ENCODE assay signal across 8 mouse cellular contexts in genomic region chr2:153032083-153032842, GRCm38 (mm10). TPM values are rescaled to one million over a fixed set of nuclear protein-coding genes. Genes with fewer than 3 reads are reported as not detected.
DNase-seq lines count a peak whose midpoint lies in the region; ATAC-seq and TF ChIP-seq lines count a peak whose summit lies in the region.

No protein-coding gene starts in this region.

- H3K27me3 ChIP-seq in forebrain, embryonic 14.5 days (replicated peaks; ENCODE audit: control insufficient read depth, insufficient read depth, low read length), result peaks cover 11% of the 10 kb centered on the region; the same call in 1 of the 2 replicates
- H3K27me3 ChIP-seq in hindbrain, embryonic 11.5 days (ENCODE audit: control insufficient read depth, insufficient read depth, low read length), result peaks cover 21% of the 10 kb centered on the region
- H3K27me3 ChIP-seq in limb, embryonic 10.5 days (ENCODE audit: low read depth, poor library complexity, severe bottlenecking), result peaks cover 68% of the 10 kb centered on the region
- H3K27me3 ChIP-seq in midbrain, embryonic 12.5 days, result peaks cover 41% of the 10 kb centered on the region

- DNase-seq in MEL-GATA-1-ER (ENCODE audit: extremely low read depth, low read depth), result peak; percentile 9
- DNase-seq in forebrain, embryonic 14.5 days (ENCODE audit: low spot score), result peak; percentile 65
- DNase-seq in hindbrain, embryonic 11.5 days (ENCODE audit: low spot score), result peak; percentile 91
- peak; percentile 97 for DNase-seq in limb, embryonic 10.5 days (ENCODE audit: low spot score)
- peak; percentile 63 to 79 for DNase-seq in spleen, postnatal 14 days (ENCODE audit: low spot score in 2 of 2)
- no peak for DNase-seq in frontal cortex, postnatal 36 days (ENCODE audit: low spot score in 2 of 2)

- ATAC-seq in forebrain, embryonic 14.5 days, result peak; percentile 63
- peak; percentile 70 for ATAC-seq in hindbrain, embryonic 11.5 days (ENCODE audit: low FRiP score)
- ATAC-seq in midbrain, embryonic 12.5 days (ENCODE audit: low FRiP score, low read depth), result peak; percentile 72

- peak overlapping the region; percentile 73 for H3K4me2 ChIP-seq in forebrain, embryonic 14.5 days (ENCODE audit: low read length)
- peak overlapping the region; percentile 79 for H3K4me2 ChIP-seq in hindbrain, embryonic 11.5 days (replicated peaks; ENCODE audit: low read depth, low read length)
- H3K4me2 ChIP-seq in midbrain, embryonic 12.5 days (replicated peaks), result peak overlapping the region; percentile 89

- WGBS in bone marrow, adult 2 months, result 2% methylated on average over 57 of the region's 58 CpGs
- WGBS in forebrain, embryonic 14.5 days, result 2% methylated on average over 40 of the region's 58 CpGs
- WGBS in hindbrain, embryonic 11.5 days, result 2% methylated on average over 42 of the region's 58 CpGs
- WGBS in limb, embryonic 10.5 days, result 1% methylated on average over 58 of the region's 58 CpGs
- WGBS in midbrain, embryonic 12.5 days, result 3% methylated on average over 40 of the region's 58 CpGs

- no peaks in the 10 kb centered on the region for H3K36me3 ChIP-seq in forebrain, embryonic 14.5 days (ENCODE audit: control insufficient read depth, insufficient read depth, low read length)
- H3K36me3 ChIP-seq in hindbrain, embryonic 11.5 days (ENCODE audit: control insufficient read depth, insufficient read depth, low read length), result no peaks in the 10 kb centered on the region
- H3K36me3 ChIP-seq in limb, embryonic 10.5 days, result no peaks in the 10 kb centered on the region
- H3K36me3 ChIP-seq in midbrain, embryonic 12.5 days, result no peaks in the 10 kb centered on the region

- no peaks in the 10 kb centered on the region; the same call in 1 of the 2 replicates for H3K4me1 ChIP-seq in bone marrow, adult 2 months (ENCODE audit: control insufficient read depth, insufficient read depth, low read length)
- H3K4me1 ChIP-seq in forebrain, embryonic 14.5 days (ENCODE audit: control insufficient read depth, insufficient read depth, low read length), result peaks cover 15% of the 10 kb centered on the region
- H3K4me1 ChIP-seq in hindbrain, embryonic 11.5 days (replicated peaks; ENCODE audit: control insufficient read depth, insufficient read depth, low read length), result 0 out of 2 replicates have a peak, but pooled peaks cover 2% of the 10 kb centered on the region
- peaks cover 12% of the 10 kb centered on the region for H3K4me1 ChIP-seq in limb, embryonic 10.5 days
- H3K4me1 ChIP-seq in midbrain, embryonic 12.5 days, result peaks cover 16% of the 10 kb centered on the region; the same call in 1 of the 2 replicates

- H3K4me3 ChIP-seq in bone marrow, adult 2 months (replicated peaks; ENCODE audit: control insufficient read depth, low read depth, low read length), result no peak overlapping the region
- H3K4me3 ChIP-seq in forebrain, embryonic 14.5 days (ENCODE audit: low read depth, low read length), result peak overlapping the region; percentile 63
- H3K4me3 ChIP-seq in hindbrain, embryonic 11.5 days (ENCODE audit: low read depth, low read length), result peak overlapping the region; percentile 55
- peak overlapping the region; percentile 56 for H3K4me3 ChIP-seq in limb, embryonic 10.5 days
- H3K4me3 ChIP-seq in midbrain, embryonic 12.5 days, result peak overlapping the region; percentile 69

- peak; percentile 19; the same call in 1 of the 2 replicates for TF ChIP-seq CTCF in bone marrow, adult 2 months (IDR thresholded peaks at IDR 0.05; ENCODE audit: control insufficient read depth, insufficient read depth, low read length)

- H3K27ac ChIP-seq in bone marrow, adult 2 months (ENCODE audit: control insufficient read depth, insufficient read depth, low read depth, low read length, poor library complexity), result no peak overlapping the region; the same call in 1 of the 2 replicates
- H3K27ac ChIP-seq in forebrain, embryonic 14.5 days (ENCODE audit: low read depth, low read length), result peak overlapping the region; percentile 61
- H3K27ac ChIP-seq in hindbrain, embryonic 11.5 days (ENCODE audit: low read depth, low read length), result peak overlapping the region; percentile 76; the same call in 1 of the 2 replicates
- H3K27ac ChIP-seq in limb, embryonic 10.5 days, result no peak overlapping the region
- H3K27ac ChIP-seq in midbrain, embryonic 12.5 days (replicated peaks), result peak overlapping the region; percentile 74

- H3K9ac ChIP-seq in forebrain, embryonic 14.5 days (ENCODE audit: low read length), result peak overlapping the region; percentile 73
- H3K9ac ChIP-seq in hindbrain, embryonic 11.5 days (ENCODE audit: low read depth, low read length), result peak overlapping the region; percentile 58
- H3K9ac ChIP-seq in midbrain, embryonic 12.5 days (replicated peaks), result peak overlapping the region; percentile 66

- no peak; the same call in 1 of the 2 replicates for TF ChIP-seq POLR2A in bone marrow, adult 2 months (IDR thresholded peaks at IDR 0.05; ENCODE audit: borderline replicate concordance, control insufficient read depth, low read depth, low read length)

- H3K9me3 ChIP-seq in forebrain, embryonic 14.5 days (replicated peaks; ENCODE audit: control insufficient read depth, low read length), result no peaks in the 10 kb centered on the region
- no peaks in the 10 kb centered on the region for H3K9me3 ChIP-seq in hindbrain, embryonic 11.5 days (ENCODE audit: control insufficient read depth, low read length)
- H3K9me3 ChIP-seq in limb, embryonic 10.5 days (replicated peaks), result no peaks in the 10 kb centered on the region
- H3K9me3 ChIP-seq in midbrain, embryonic 12.5 days, result no peaks in the 10 kb centered on the region

RNA-seq across cellular contexts. Expression of gene Xkr7, which starts 0.6 kb away (rescaled TPM):
- not detected in 2 replicates for polyA plus RNA-seq in bone marrow, adult 2 months (2011; ENCODE audit: insufficient read depth, insufficient read length, low replicate concordance, missing spikeins)
- 0.87 and 1.0 TPM in 2 replicates for polyA plus RNA-seq in forebrain, embryonic 14.5 days (2014; fragmentation: Nextera tagmentation; extraction: Ambion mirVana)
- 0.45 and 0.81 TPM in 2 replicates for polyA plus RNA-seq in hindbrain, embryonic 11.5 days (2014; fragmentation: Nextera tagmentation; extraction: Ambion mirVana)
- polyA plus RNA-seq in limb, embryonic 10.5 days (2016; fragmentation: Nextera tagmentation; extraction: Ambion mirVana), result not detected in 2 replicates
- polyA plus RNA-seq in midbrain, embryonic 12.5 days (2016; fragmentation: Nextera tagmentation; extraction: Ambion mirVana), result 0.97 and 1.5 TPM in 2 replicates

RNA-seq across cellular contexts. Expression of gene Pdrg1, which starts 17.0 kb away (rescaled TPM):
- polyA plus RNA-seq in bone marrow, adult 2 months (2011; ENCODE audit: insufficient read depth, insufficient read length, low replicate concordance, missing spikeins), result 29.8 and 30.9 TPM in 2 replicates
- 108 and 118 TPM in 2 replicates for polyA plus RNA-seq in forebrain, embryonic 14.5 days (2014; fragmentation: Nextera tagmentation; extraction: Ambion mirVana)
- polyA plus RNA-seq in hindbrain, embryonic 11.5 days (2014; fragmentation: Nextera tagmentation; extraction: Ambion mirVana), result 71.1 and 96.5 TPM in 2 replicates
- 82.6 and 92.5 TPM in 2 replicates for polyA plus RNA-seq in limb, embryonic 10.5 days (2016; fragmentation: Nextera tagmentation; extraction: Ambion mirVana)
- 128 and 129 TPM in 2 replicates for polyA plus RNA-seq in midbrain, embryonic 12.5 days (2016; fragmentation: Nextera tagmentation; extraction: Ambion mirVana)

RNA-seq across cellular contexts. Expression of gene Ccm2l, which starts 33.5 kb away (rescaled TPM):
- polyA plus RNA-seq in bone marrow, adult 2 months (2011; ENCODE audit: insufficient read depth, insufficient read length, low replicate concordance, missing spikeins), result 4.8 and 8.3 TPM in 2 replicates
- polyA plus RNA-seq in forebrain, embryonic 14.5 days (2014; fragmentation: Nextera tagmentation; extraction: Ambion mirVana), result 0.77 and 1.1 TPM in 2 replicates
- 2.1 and 2.2 TPM in 2 replicates for polyA plus RNA-seq in hindbrain, embryonic 11.5 days (2014; fragmentation: Nextera tagmentation; extraction: Ambion mirVana)
- polyA plus RNA-seq in limb, embryonic 10.5 days (2016; fragmentation: Nextera tagmentation; extraction: Ambion mirVana), result 1.5 and 1.7 TPM in 2 replicates
- 2.6 and 2.7 TPM in 2 replicates for polyA plus RNA-seq in midbrain, embryonic 12.5 days (2016; fragmentation: Nextera tagmentation; extraction: Ambion mirVana)

Comparison
In these comparisons a context has a peak if more than half of its experiments do, and no peak if none do; other contexts are left out.
1. DNase-seq: peak in MEL-GATA-1-ER (single experiment), forebrain, embryonic 14.5 days (single experiment), hindbrain, embryonic 11.5 days (single experiment), limb, embryonic 10.5 days (single experiment) and spleen, postnatal 14 days (2 of 2); none in frontal cortex, postnatal 36 days (0 of 2).
2. H3K27ac ChIP-seq: peak in forebrain, embryonic 14.5 days (single experiment), hindbrain, embryonic 11.5 days (single experiment) and midbrain, embryonic 12.5 days (single experiment); none in bone marrow, adult 2 months (single experiment) and limb, embryonic 10.5 days (single experiment).
3. Peak in every context shown above with its lines, with median percentiles within 50 percentile points of each other: ATAC-seq, H3K4me2 ChIP-seq and H3K9ac ChIP-seq.